Mouse (Mus musculus): ENCODE data around the gene 4930447C04Rik. TPM values are rescaled to one million over a fixed set of nuclear protein-coding genes. Genes with fewer than 3 reads are reported as not detected.
A peak's percentile ranks its signal among the peaks of the same experiment; 100 is the strongest.

Gene 4930447C04Rik
- polyA plus RNA-seq, 1 experiment = not detected

DNA sequence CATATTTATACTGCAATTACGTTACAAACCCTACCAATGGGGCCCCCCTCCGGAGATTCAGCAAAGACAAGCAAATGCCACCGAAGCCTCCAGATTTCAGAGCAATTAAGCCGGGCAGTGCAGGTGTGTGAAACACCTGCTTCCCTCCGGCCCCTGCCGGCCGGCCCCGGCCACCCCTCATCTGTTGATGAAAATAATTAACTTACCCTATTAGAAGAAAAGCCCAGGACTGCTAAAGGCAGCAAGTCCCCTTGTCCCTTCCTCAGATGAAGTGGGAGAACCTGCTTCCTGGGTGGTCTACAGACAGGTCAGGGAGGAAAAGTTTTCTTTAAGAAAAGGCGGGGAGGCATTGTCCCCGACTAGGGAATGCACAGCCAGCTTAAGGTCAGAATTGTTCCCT lies 94.6 kb downstream of the 4930447C04Rik start:
- no peak for TF ChIP-seq TCF3 (IDR thresholded peaks at IDR 0.05; ENCODE audit: insufficient read length, low read depth)
- TF ChIP-seq TCF12 (IDR thresholded peaks at IDR 0.05; ENCODE audit: insufficient read depth, poor library complexity, severe bottlenecking) = no peak
- no peak for TF ChIP-seq MYOG (IDR thresholded peaks at IDR 0.05; ENCODE audit: control insufficient read depth in 1 of 3, insufficient read depth in 1 of 3, insufficient read length in 2 of 3, low read depth in 2 of 3)
- no peak for TF ChIP-seq REST (IDR thresholded peaks at IDR 0.05; ENCODE audit: insufficient read depth, insufficient read length)
- no peak for TF ChIP-seq POLR2AphosphoS2 (IDR thresholded peaks at IDR 0.05; ENCODE audit: insufficient read length, low read depth)
- no peak for TF ChIP-seq SRF (IDR thresholded peaks at IDR 0.05; ENCODE audit: control insufficient read depth, insufficient read length, low read depth)
- TF ChIP-seq USF1 (IDR thresholded peaks at IDR 0.05; ENCODE audit: low read depth) = no peak
- TF ChIP-seq E2F4 (IDR thresholded peaks at IDR 0.05; ENCODE audit: insufficient read depth) = no peak
- no peak for TF ChIP-seq MAX (IDR thresholded peaks at IDR 0.05; ENCODE audit: low read depth)
- no peak for TF ChIP-seq CEBPB (IDR thresholded peaks at IDR 0.05; ENCODE audit: insufficient read depth, poor library complexity, severe bottlenecking)
- TF ChIP-seq POLR2A (IDR thresholded peaks at IDR 0.05; ENCODE audit: insufficient read length, low read depth) = no peak
- TF ChIP-seq MYOD1 (IDR thresholded peaks at IDR 0.05; ENCODE audit: control insufficient read depth in 1 of 3, insufficient read length in 2 of 3, low read depth in 2 of 3) = no peak
- Histone ChIP-seq H3K36me3 (ENCODE audit: control insufficient read depth, insufficient read depth) (no peaks in the 10 kb centered on the region), H3K27me3 (ENCODE audit: control insufficient read depth, insufficient read depth, insufficient read length) (peaks cover 20% of the 10 kb centered on the region), H3K4me2 (ENCODE audit: low read depth) (no peak overlapping the region), H3ac (ENCODE audit: control insufficient read depth, insufficient read length) (no peak overlapping the region), H3K79me2 (ENCODE audit: control insufficient read depth, insufficient read depth) (no peaks in the 10 kb centered on the region), H3K4me3 (no peak overlapping the region)

DNA sequence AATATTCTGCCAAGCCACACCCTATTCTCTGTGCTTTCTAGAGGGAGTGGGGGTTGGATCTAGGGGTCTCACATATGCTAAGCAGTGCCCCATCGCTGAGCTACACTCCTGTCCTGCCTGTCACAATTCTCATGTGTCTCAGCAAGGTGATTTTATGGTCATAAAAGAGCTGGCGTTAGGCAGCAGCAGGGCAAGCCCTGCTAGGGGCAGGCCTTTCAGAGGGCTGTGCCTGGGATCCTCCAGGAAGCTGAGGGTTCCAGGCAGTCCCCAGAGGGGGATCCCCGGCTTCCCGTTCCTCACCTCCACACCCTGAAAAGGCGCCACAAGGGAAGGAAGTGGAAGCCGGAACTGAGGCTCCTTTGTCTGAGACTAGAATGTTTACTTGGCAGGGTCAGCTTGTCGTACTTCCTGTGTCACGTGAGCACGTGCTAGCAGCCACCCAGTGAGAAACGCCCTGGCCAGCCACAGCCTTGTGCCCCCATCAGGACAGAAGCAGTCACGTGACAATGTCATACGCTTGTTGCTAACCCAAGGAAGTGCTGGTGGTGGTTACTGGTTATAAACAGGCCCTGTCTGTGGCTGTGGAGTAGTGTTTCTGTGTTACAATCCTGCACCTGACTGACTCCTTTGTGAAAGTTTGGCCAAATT lies 96.5 kb downstream of the 4930447C04Rik start:
- H3K4me3 ChIP-seq = no peak overlapping the region
- peaks cover 20% of the 10 kb centered on the region for H3K27me3 ChIP-seq (ENCODE audit: control insufficient read depth, insufficient read depth, insufficient read length)

GRCm38 (mm10) chr12:72843555-72843954 lies 97.0 kb downstream of the 4930447C04Rik start:
- H3ac ChIP-seq (ENCODE audit: control insufficient read depth, insufficient read length) = no peak overlapping the region
- TF ChIP-seq MYOG (IDR thresholded peaks at IDR 0.05; ENCODE audit: control insufficient read depth in 1 of 3, insufficient read depth in 1 of 3, insufficient read length in 2 of 3, low read depth in 2 of 3) (no peak), POLR2AphosphoS2 (IDR thresholded peaks at IDR 0.05; ENCODE audit: insufficient read length, low read depth) (no peak), SRF (IDR thresholded peaks at IDR 0.05; ENCODE audit: control insufficient read depth, insufficient read length, low read depth) (no peak), MAX (IDR thresholded peaks at IDR 0.05; ENCODE audit: low read depth) (no peak)
- no peaks in the 10 kb centered on the region for H3K79me2 ChIP-seq (ENCODE audit: control insufficient read depth, insufficient read depth)
- peaks cover 20% of the 10 kb centered on the region for H3K27me3 ChIP-seq (ENCODE audit: control insufficient read depth, insufficient read depth, insufficient read length)
- H3K4me3 ChIP-seq = no peak overlapping the region
- no peaks in the 10 kb centered on the region for H3K36me3 ChIP-seq (ENCODE audit: control insufficient read depth, insufficient read depth)
- no peak overlapping the region for H3K4me2 ChIP-seq (ENCODE audit: low read depth)

More for the DNA sequence above, 96.5 kb downstream of the 4930447C04Rik start:
- Histone ChIP-seq H3K79me2 (ENCODE audit: control insufficient read depth, insufficient read depth) (no peaks in the 10 kb centered on the region), H3K36me3 (ENCODE audit: control insufficient read depth, insufficient read depth) (no peaks in the 10 kb centered on the region), H3K4me2 (ENCODE audit: low read depth) (no peak overlapping the region), H3ac (ENCODE audit: control insufficient read depth, insufficient read length) (no peak overlapping the region)
- peak; percentile 17 for TF ChIP-seq USF1 (IDR thresholded peaks at IDR 0.05; ENCODE audit: low read depth)
- no peak for TF ChIP-seq SRF (IDR thresholded peaks at IDR 0.05; ENCODE audit: control insufficient read depth, insufficient read length, low read depth)

DNA sequence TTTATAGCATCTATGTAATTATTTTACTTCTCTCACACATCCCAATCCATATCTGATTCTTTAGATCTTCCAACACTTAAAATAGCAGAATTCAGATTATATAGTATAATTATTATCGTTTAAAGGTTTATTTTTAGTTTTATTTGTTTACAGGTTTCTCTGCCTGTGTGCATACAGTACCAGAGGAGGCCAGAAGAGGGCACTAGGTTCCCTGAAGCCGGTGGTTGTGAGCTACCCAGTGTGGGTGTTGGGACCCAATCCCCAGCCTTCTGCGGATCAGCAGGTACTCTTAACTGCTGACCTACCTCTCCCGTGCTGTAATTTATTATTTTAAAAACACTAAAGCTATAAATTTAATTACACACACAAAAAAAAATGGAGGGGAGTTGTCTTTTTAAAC lies 97.4 kb downstream of the 4930447C04Rik start:
- Histone ChIP-seq H3K79me2 (ENCODE audit: control insufficient read depth, insufficient read depth) (no peaks in the 10 kb centered on the region), H3K36me3 (ENCODE audit: control insufficient read depth, insufficient read depth) (no peaks in the 10 kb centered on the region), H3ac (ENCODE audit: control insufficient read depth, insufficient read length) (no peak overlapping the region), H3K4me2 (ENCODE audit: low read depth) (no peak overlapping the region), H3K27me3 (ENCODE audit: control insufficient read depth, insufficient read depth, insufficient read length) (peaks cover 20% of the 10 kb centered on the region), H3K4me3 (no peak overlapping the region)
- TF ChIP-seq CEBPB (IDR thresholded peaks at IDR 0.05; ENCODE audit: insufficient read depth, poor library complexity, severe bottlenecking) = no peak

GRCm38 (mm10) chr12:72841500-72841899 lies 99.1 kb downstream of the 4930447C04Rik start:
- no peak overlapping the region for H3ac ChIP-seq (ENCODE audit: control insufficient read depth, insufficient read length)
- H3K4me3 ChIP-seq = no peak overlapping the region
- no peaks in the 10 kb centered on the region for H3K79me2 ChIP-seq (ENCODE audit: control insufficient read depth, insufficient read depth)
- no peak overlapping the region for H3K4me2 ChIP-seq (ENCODE audit: low read depth)
- no peaks in the 10 kb centered on the region for H3K36me3 ChIP-seq (ENCODE audit: control insufficient read depth, insufficient read depth)
- peaks cover 7% of the 10 kb centered on the region for H3K27me3 ChIP-seq (ENCODE audit: control insufficient read depth, insufficient read depth, insufficient read length)
- no peak for TF ChIP-seq SRF (IDR thresholded peaks at IDR 0.05; ENCODE audit: control insufficient read depth, insufficient read length, low read depth)
- no peak for TF ChIP-seq E2F4 (IDR thresholded peaks at IDR 0.05; ENCODE audit: insufficient read depth)
- TF ChIP-seq POLR2AphosphoS2 (IDR thresholded peaks at IDR 0.05; ENCODE audit: insufficient read length, low read depth) = no peak
- TF ChIP-seq TCF3 (IDR thresholded peaks at IDR 0.05; ENCODE audit: insufficient read length, low read depth) = no peak
- no peak for TF ChIP-seq MYOG (IDR thresholded peaks at IDR 0.05; ENCODE audit: control insufficient read depth in 1 of 3, insufficient read depth in 1 of 3, insufficient read length in 2 of 3, low read depth in 2 of 3)
- no peak for TF ChIP-seq MYOD1 (IDR thresholded peaks at IDR 0.05; ENCODE audit: control insufficient read depth in 1 of 3, insufficient read length in 2 of 3, low read depth in 2 of 3)
- no peak for TF ChIP-seq MAX (IDR thresholded peaks at IDR 0.05; ENCODE audit: low read depth)
- TF ChIP-seq REST (IDR thresholded peaks at IDR 0.05; ENCODE audit: insufficient read depth, insufficient read length) = no peak
- TF ChIP-seq USF1 (IDR thresholded peaks at IDR 0.05; ENCODE audit: low read depth) = no peak
- TF ChIP-seq TCF12 (IDR thresholded peaks at IDR 0.05; ENCODE audit: insufficient read depth, poor library complexity, severe bottlenecking) = no peak
- TF ChIP-seq CEBPB (IDR thresholded peaks at IDR 0.05; ENCODE audit: insufficient read depth, poor library complexity, severe bottlenecking) = no peak
- no peak for TF ChIP-seq POLR2A (IDR thresholded peaks at IDR 0.05; ENCODE audit: insufficient read length, low read depth)

All from myocyte (in vitro differentiated cells).